Mouse (Mus musculus): ENCODE measurements around the gene Zfp819.

DNA sequence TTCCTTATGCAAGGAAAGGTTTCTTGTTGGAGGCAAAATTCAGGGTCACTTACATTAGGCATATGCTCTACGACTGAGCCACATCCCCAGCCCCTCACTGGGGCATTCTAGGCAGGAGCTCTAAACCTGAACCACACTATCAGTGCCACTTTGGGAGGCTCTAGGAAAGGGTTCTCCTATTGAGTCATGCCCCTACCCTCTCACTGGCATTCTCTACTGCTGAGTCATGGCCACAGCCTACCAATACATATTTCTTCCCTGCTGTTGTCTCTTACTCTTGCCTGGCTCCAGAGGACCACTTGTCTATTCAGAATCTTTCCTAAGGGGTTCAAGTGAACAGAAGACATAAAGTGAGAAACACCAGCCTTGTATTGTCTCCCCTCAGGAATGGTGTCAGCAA is 55.8 kb downstream of the Zfp819 start:
- TF ChIP-seq CTCF (conservative IDR thresholded peaks at IDR 0.05; ENCODE audit: insufficient read depth, insufficient read length, low read depth, low read length) = no peak
- no peak for TF ChIP-seq POLR2A (IDR thresholded peaks at IDR 0.05; ENCODE audit: low read depth, low read length)

Measured in kidney, adult 2 months (tissue).